8 mouse cellular contexts compared by ENCODE assay signal in the genomic region with DNA sequence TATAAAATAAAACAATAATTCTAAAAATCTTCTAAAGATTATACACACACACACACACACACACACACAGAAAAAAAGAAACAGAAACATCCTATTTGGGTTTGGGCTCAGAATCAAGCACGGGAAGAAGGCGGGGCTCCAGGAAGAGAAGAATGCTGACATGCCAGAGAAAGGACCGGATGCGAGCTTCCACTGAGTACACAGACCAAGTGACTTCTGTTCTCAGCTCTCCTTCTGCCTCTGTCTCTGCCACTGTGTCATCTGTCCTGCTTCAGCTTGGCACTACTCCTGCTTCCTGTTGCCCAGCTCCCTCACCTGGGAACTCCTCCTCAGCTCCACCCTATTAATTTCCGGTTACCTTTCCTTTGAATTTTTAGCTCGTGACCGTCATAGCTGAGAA. TPM values are rescaled to one million over a fixed set of nuclear protein-coding genes. Genes with fewer than 3 reads are reported as not detected.
A peak's percentile ranks its signal among the peaks of the same experiment; 100 is the strongest.
DNase-seq lines count a peak whose midpoint lies in the region.

No protein-coding gene starts in this region.

- DNase-seq in adrenal gland, adult 2 months, result peak; percentile 35
- DNase-seq in adrenal gland, adult 18-20 months (ENCODE audit: low spot score in 2 of 2), result no peak
- peak; percentile 36 for DNase-seq in urinary bladder, postnatal 25 days (ENCODE audit: low spot score)
- DNase-seq in urinary bladder, postnatal 4 days (ENCODE audit: low spot score in 2 of 2), result no peak
- peak; percentile 56 for DNase-seq in kidney, adult 11 months
- DNase-seq in lung, postnatal 10 days, result peak; percentile 87
- no peak for DNase-seq in layer of hippocampus, postnatal 25 days (ENCODE audit: extremely low spot score in 1 of 2, low spot score in 1 of 2)
- no peak for DNase-seq in cerebellum, adult 9-10 months

RNA-seq across cellular contexts. Expression of gene Stxbp1, which starts 12.5 kb away (rescaled TPM):
- total RNA-seq in adrenal gland, adult 2 months (2021), result 10 to 100 TPM; 19.3 to 29.5 TPM
- 8.0 and 8.1 TPM in 2 replicates for polyA plus RNA-seq in adrenal gland, adult 2 months (2012; rRNA removed)
- total RNA-seq in adrenal gland, adult 18-20 months (2021), result 10 to 100 TPM; 22.1 to 36.6 TPM
- total RNA-seq in layer of hippocampus, postnatal 25 days (2021), result 100 to 1,000 TPM; 596 to 606 TPM

RNA-seq across cellular contexts. Expression of gene Fam129b, which starts 41.4 kb away (rescaled TPM):
- total RNA-seq in adrenal gland, adult 2 months (2021), result 10 to 100 TPM; 14.8 to 27.4 TPM
- 20.1 and 21.6 TPM in 2 replicates for polyA plus RNA-seq in adrenal gland, adult 2 months (2012; rRNA removed)
- total RNA-seq in adrenal gland, adult 18-20 months (2021), result 10 to 100 TPM; 19.1 to 32.7 TPM
- 10 to 100 TPM; 15.1 to 15.7 TPM for total RNA-seq in layer of hippocampus, postnatal 25 days (2021)

RNA-seq across cellular contexts. Expression of gene Cfap157, which starts 50.3 kb away (rescaled TPM):
- total RNA-seq in adrenal gland, adult 2 months (2021), result not detected
- not detected in 2 replicates for polyA plus RNA-seq in adrenal gland, adult 2 months (2012; rRNA removed)
- under 1 TPM in 1 of 2 experiments, not detected in 1; 0.16 TPM for total RNA-seq in adrenal gland, adult 18-20 months (2021)
- total RNA-seq in layer of hippocampus, postnatal 25 days (2021), result 1 to 10 TPM in 1 of 2 experiments, under 1 TPM in 1; 0.49 to 1.3 TPM

RNA-seq across cellular contexts. Expression of gene Ptrh1, which starts 58.9 kb away (rescaled TPM):
- total RNA-seq in adrenal gland, adult 2 months (2021), result 10 to 100 TPM in 1 of 2 experiments, 1 to 10 TPM in 1; 4.0 to 14.3 TPM
- 5.0 and 6.3 TPM in 2 replicates for polyA plus RNA-seq in adrenal gland, adult 2 months (2012; rRNA removed)
- 1 to 10 TPM; 5.4 to 9.9 TPM for total RNA-seq in adrenal gland, adult 18-20 months (2021)
- 1 to 10 TPM; 5.9 to 7.9 TPM for total RNA-seq in layer of hippocampus, postnatal 25 days (2021)

RNA-seq across cellular contexts. Expression of gene Ttc16, which starts 59.1 kb away (rescaled TPM):
- under 1 TPM; 0.24 to 0.35 TPM for total RNA-seq in adrenal gland, adult 2 months (2021)
- 0.31 and 0.37 TPM in 2 replicates for polyA plus RNA-seq in adrenal gland, adult 2 months (2012; rRNA removed)
- total RNA-seq in adrenal gland, adult 18-20 months (2021), result under 1 TPM; 0.13 to 0.26 TPM
- under 1 TPM; 0.54 to 0.59 TPM for total RNA-seq in layer of hippocampus, postnatal 25 days (2021)

Comparison
In these comparisons a context has a peak if more than half of its experiments do, and no peak if none do; other contexts are left out.
1. DNase-seq: peak in adrenal gland, adult 2 months (single experiment), urinary bladder, postnatal 25 days (single experiment), kidney, adult 11 months (single experiment) and lung, postnatal 10 days (single experiment); none in adrenal gland, adult 18-20 months (0 of 2), urinary bladder, postnatal 4 days (0 of 2), layer of hippocampus, postnatal 25 days (0 of 2) and cerebellum, adult 9-10 months (single experiment).
2. RNA of gene Stxbp1, which starts 12.5 kb away (total RNA-seq): 596 to 606 TPM in layer of hippocampus, postnatal 25 days; 22.1 to 36.6 TPM in adrenal gland, adult 18-20 months and 19.3 to 29.5 TPM in adrenal gland, adult 2 months; every median in the first group is over 10 times any median in the second.